In genomic region chr19:3623824-3624223, GRCm38 (mm10) we compare ENCODE assay signal across 9 mouse cellular contexts. TPM values are rescaled to one million over a fixed set of nuclear protein-coding genes. Genes with fewer than 3 reads are reported as not detected.
DNase-seq lines count a peak whose midpoint lies in the region; ATAC-seq lines count a peak whose summit lies in the region.
"Had no signal": no experiment of that assay in that cellular context is flagged by ENCODE, and none has a peak within 500 bp of the region (broad histone marks: within the 10 kb centered on the region; RNA-seq: fewer than 3 reads in every experiment).

No protein-coding gene starts in this region.

- H3K4me1 ChIP-seq in forebrain, embryonic 11.5 days (replicated peaks; ENCODE audit: control insufficient read depth, insufficient read depth, low read length): no peaks in the 10 kb centered on the region
- no peaks in the 10 kb centered on the region for H3K4me1 ChIP-seq in forebrain, embryonic 16.5 days (replicated peaks; ENCODE audit: control insufficient read depth, insufficient read depth, low read length)

- no peak overlapping the region for H3K27ac ChIP-seq in forebrain, embryonic 11.5 days (ENCODE audit: low read depth, low read length)
- H3K27ac ChIP-seq in forebrain, embryonic 16.5 days (ENCODE audit: low read length): no peak overlapping the region
- H3K27ac ChIP-seq: macrophage had no signal

- peaks cover 15% of the 10 kb centered on the region for H3K36me3 ChIP-seq in forebrain, embryonic 11.5 days (ENCODE audit: control insufficient read depth, insufficient read depth, low read length)
- peaks cover 10% of the 10 kb centered on the region for H3K36me3 ChIP-seq in forebrain, embryonic 16.5 days (ENCODE audit: control insufficient read depth, insufficient read depth)

- no peak overlapping the region for H3K4me3 ChIP-seq in forebrain, embryonic 11.5 days (ENCODE audit: low read depth, low read length)
- H3K4me3 ChIP-seq in forebrain, embryonic 16.5 days (replicated peaks; ENCODE audit: low read length): no peak overlapping the region

- 72% methylated on average over 5 of the region's 5 CpGs for WGBS in forebrain, embryonic 11.5 days
- WGBS in forebrain, embryonic 16.5 days: 75% methylated on average over 5 of the region's 5 CpGs

- no peaks in the 10 kb centered on the region for H3K27me3 ChIP-seq in forebrain, embryonic 11.5 days (ENCODE audit: control insufficient read depth, insufficient read depth, low read length)
- H3K27me3 ChIP-seq in forebrain, embryonic 16.5 days (replicated peaks; ENCODE audit: control insufficient read depth, insufficient read depth, low read length): no peaks in the 10 kb centered on the region

- H3K9me3 ChIP-seq in forebrain, embryonic 11.5 days (ENCODE audit: control insufficient read depth, low read length): peaks cover 4% of the 10 kb centered on the region; the same call in 1 of the 2 replicates
- H3K9me3 ChIP-seq in forebrain, embryonic 16.5 days (ENCODE audit: control insufficient read depth, low read length): peaks cover 3% of the 10 kb centered on the region; the same call in 1 of the 2 replicates

- no peak for ATAC-seq in forebrain, embryonic 11.5 days (replicated peaks; ENCODE audit: low FRiP score)
- ATAC-seq in forebrain, embryonic 16.5 days: no peak

- no peak overlapping the region for H3K9ac ChIP-seq in forebrain, embryonic 11.5 days (ENCODE audit: low read length)
- H3K9ac ChIP-seq in forebrain, embryonic 16.5 days (replicated peaks; ENCODE audit: low read depth, low read length): no peak overlapping the region

- peak; percentile 78 for DNase-seq in forebrain, embryonic 11.5 days (ENCODE audit: low spot score)
- DNase-seq in 416B (ENCODE audit: low read depth): peak; percentile 70
- DNase-seq in adrenal gland, postnatal 25 days: peak; percentile 64
- peak; percentile 40 for DNase-seq in forelimb bud, embryonic 11.5 days (ENCODE audit: low read depth, low spot score)
- DNase-seq in kidney, postnatal 10 days: peak; percentile 77
- DNase-seq in lung, postnatal 25 days (ENCODE audit: low spot score): peak; percentile 69
- DNase-seq in thymus, postnatal 10 days (ENCODE audit: low spot score in 2 of 2): peak; percentile 20 to 49

- H3K4me2 ChIP-seq in forebrain, embryonic 11.5 days (ENCODE audit: low read depth, low read length, severe bottlenecking): no peak overlapping the region
- H3K4me2 ChIP-seq in forebrain, embryonic 16.5 days (ENCODE audit: low read length): no peak overlapping the region

RNA-seq across cellular contexts. Expression of gene Ppp6r3, which starts 48.3 kb away (rescaled TPM):
- 92.3 and 94.1 TPM in 2 replicates for polyA plus RNA-seq in forebrain, embryonic 11.5 days (2014; fragmentation: Nextera tagmentation; extraction: Ambion mirVana)
- 68.4 and 73.4 TPM in 2 replicates for polyA plus RNA-seq in forebrain, embryonic 16.5 days (2015; fragmentation: Nextera tagmentation; extraction: Ambion mirVana)
- total RNA-seq in adrenal gland, postnatal 25 days (2021): 112 and 119 TPM in 2 replicates
